Mouse (Mus musculus) kidney, postnatal 14 days (tissue): ENCODE measurements at regions not wholly inside any gene's neighbourhood (a gene's known extent, or its start where the extent isn't known, plus 50 kb on each side); places are given as distances from the start of the nearest gene placed in this dataset.
A peak's percentile ranks its signal among the peaks of the same experiment; 100 is the strongest.

ENCODE experiments used
- DNase-seq: peaks from one replicate; pipeline ENCODE4 v3.0.0; 2022; ENCODE audit warnings: mixed read lengths

GRCm38 (mm10) chr13:64007688-64008087 lies 81.3 kb downstream of the Hsd17b3 start:
- DNase-seq: peak; percentile 21

GRCm38 (mm10) chr13:64002945-64003459 lies 86.0 kb downstream of the Hsd17b3 start:
- peak; percentile 8 for DNase-seq

DNA sequence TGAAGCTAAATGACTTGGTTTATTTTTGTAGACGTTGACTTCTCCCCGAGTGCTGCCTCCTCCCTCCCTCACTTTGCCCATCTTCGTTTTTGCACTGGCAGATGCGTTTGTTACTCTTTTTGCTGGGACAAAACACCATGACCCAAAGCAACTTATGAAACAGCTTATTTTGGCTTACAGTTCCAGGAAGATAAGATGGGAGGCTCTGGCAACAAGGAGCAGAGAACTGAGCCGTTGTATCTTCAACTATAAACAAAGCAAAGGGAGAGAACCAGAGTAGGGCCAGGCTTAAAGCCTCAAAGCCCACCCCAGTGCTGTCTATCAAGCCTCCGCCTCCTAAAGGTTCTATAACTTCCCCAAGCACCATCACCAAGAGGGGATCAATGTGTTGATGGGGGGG lies 88.7 kb downstream of the Hsd17b3 start:
- no peak for DNase-seq

DNA sequence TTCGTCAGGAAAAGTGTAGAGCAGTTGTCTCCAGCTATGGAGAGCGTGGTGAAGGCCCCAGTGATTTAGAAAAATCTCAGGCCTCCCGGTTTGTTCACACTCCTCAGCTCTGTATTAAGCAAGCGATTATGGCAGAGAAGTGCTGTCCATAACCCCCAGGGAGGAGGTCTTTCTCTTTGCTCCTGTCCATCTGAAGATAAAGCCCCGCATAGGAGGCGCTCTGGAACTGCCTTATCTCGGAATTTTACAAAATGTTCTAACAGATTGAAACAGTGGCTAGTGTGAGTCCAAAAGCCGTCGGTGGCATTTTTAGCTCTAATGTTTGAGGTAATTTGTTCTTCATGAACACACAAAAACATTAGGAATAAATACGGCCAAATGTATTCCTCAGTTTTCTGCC lies 90.4 kb downstream of the Hsd17b3 start:
- DNase-seq: no peak

DNA sequence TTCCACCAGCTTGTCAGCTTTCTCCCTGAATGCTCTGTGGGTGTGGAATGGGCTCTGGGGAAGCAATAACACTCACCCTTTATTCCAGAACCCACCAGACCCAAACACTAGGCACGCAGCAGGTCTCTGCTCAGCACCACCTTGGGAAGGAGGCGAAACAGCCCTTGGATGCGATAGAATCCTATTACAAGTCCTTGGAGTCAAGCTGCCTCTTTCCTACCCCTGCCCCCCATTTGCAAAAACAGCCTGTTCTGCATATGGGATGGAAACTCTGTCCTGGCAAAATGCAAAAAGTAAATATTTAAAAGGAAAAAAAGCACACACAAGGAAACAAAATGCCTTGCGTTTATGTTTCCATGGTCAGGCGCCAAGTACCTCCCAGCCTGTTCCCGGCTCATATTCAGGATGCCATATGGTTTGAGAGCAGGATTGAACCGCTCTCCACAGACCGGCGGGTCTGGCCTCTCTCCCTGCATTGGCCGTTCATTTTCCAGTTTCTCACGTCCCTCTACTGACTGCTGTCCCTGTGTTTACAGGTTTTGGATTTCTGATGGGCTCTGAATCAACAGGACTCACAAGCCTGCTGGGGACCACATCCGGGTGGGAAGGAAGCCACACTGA lies 95.1 kb downstream of the Hsd17b3 start:
- DNase-seq: no peak

GRCm38 (mm10) chr13:63992989-63993388 lies 96.0 kb downstream of the Hsd17b3 start:
- DNase-seq: no peak

DNA sequence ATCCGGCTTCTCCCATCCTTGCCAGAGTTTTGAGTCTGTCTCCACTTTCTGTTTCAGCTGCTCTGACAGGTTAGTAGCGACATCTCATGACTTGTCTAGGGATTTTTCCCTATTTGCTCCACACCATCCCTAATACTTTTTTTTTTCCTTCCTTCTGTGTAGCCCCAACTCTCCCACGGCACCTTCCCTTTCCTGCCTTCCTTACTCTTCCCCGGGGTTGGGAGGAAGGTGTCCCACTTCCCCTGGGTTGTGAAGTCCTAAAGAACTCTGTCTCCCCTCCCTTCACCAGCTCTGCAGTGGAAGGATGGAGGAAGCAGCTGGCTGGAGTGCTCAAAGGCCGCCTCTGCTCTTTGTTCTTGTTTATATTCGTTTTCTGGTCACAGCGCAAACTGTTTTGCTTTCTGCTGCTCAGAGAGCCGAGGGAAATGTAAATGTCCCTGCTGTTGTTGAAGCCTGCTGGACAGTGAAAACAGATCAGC lies 98.5 kb downstream of the Hsd17b3 start:
- peak; percentile 43 for DNase-seq

DNA sequence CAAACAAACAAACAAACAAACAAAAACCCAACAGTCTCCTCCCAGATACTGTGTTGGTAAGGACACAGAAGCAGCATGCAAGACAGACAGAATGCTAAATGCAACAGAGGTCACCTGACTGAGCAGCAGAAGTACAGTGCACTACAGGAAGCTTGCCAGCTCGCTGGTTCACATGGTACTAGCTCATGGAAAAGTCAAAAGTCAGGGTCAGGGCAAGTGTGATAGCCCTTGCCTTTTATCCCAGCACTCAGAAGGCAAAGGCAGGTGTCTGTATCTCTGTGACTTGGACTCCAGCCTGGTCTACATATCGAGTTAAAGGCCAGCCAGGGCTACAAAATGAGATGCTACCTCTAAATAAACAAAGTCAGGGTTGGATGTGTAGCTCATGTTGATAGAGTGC lies 99.3 kb downstream of the Hsd17b3 start:
- no peak for DNase-seq

DNA sequence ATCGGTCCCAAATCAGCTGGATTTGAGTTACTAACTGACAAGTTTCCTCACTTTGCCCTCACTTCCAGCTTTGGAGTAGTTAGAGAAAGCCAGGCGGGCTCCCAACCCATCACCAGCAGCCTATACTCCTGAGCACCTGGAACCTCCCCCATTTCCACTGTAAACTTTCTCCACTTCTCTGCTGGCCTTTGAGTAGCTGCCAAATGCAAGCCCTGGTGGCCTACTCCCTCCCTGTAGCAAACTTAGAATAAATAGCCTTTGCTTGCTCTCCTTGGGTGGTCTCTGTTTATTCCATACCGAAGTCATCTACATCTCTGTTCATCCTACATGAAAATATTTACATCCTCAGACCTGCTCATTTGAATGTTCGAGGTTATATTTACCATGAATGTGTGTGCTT lies 100.8 kb downstream of the Hsd17b3 start:
- no peak for DNase-seq

GRCm38 (mm10) chr13:63986681-63987080 lies 102.3 kb downstream of the Hsd17b3 start:
- peak; percentile 22 for DNase-seq

- no peak for DNase-seq
Measured at GRCm38 (mm10) chr13:63985590-63985989, 103.4 kb downstream of the Hsd17b3 start.

DNA sequence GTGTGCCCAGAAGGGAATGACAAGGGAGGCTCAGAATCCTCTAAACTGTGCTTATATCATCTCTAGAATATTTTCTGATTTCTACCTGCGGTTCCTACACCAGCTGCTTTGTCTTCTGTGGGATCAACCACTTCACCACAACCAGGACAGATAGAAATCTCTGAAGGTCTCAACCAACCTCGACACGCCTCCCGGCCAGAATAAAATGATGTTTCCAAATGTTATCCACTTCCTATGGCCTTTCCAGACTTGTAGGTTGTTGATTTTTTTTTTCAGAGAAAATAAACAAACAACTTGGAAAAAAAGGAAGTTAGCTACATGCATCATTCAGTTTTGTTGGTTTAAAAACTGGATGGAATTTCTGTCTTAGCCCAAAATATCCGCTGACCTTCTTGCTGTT lies 103.9 kb downstream of the Hsd17b3 start:
- no peak for DNase-seq

GRCm38 (mm10) chr13:63980012-63980691 lies 108.9 kb downstream of the Hsd17b3 start:
- no peak for DNase-seq

DNA sequence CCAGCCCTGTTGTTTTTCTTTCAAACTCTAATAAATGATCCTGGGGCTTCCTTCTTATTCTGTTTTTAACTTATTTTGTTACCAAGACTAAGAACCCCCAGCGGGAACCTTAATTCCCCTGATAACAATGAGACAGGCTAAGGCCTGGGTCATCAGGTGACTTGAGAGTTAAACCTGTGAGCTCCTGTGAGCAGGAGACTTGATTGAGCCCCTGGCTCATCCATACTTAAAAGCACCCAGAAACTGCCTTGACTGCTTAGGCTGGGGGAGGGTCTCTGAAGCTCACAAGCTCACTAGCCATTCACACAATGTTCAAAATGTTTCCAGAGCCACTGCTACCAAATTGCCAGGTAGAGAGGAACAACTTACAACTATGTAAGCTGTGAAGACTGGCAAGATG lies 109.4 kb downstream of the Hsd17b3 start:
- DNase-seq: no peak

- no peak for DNase-seq
Measured at GRCm38 (mm10) chr13:63969907-63970306, 119.1 kb downstream of the Hsd17b3 start.

DNA sequence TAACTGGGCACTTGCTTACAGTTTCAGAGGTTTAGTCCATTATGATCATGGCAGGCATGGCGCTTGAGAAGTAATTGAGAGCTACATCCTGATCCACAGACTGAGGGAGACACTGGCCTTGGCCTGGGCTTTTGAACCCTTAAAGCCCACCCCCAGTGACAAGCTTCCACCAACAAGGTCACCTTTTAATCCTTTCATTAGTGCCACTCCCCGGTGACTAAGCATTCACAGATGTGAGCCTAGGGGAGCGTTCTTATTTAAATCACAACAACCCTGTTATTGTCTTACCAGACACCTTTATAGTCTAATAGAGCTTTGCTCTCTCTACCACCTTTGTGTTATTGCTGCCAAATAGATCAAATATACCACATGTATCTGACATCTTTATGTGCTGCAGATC lies 120.4 kb downstream of the Hsd17b3 start:
- no peak for DNase-seq

DNA sequence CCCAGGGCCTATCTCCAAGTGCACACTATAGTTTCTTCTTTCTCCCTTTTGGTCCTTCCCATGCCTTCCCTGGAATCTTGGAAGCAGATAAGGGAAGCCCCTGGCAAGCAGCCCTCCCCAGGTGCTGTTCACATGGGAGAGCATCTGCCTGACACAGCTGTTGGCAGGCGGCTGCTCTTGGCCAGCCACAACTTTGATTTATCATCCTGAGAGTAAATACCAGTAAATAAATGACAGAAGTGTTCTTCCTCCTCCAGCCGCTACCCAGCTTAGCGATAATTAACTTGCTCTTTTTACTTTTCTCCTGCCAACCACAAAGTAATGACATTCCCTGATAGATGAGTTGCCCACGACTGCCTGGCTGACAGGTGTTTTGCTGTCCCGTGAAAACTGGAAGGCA lies 131.9 kb downstream of the Hsd17b3 start:
- DNase-seq: peak; percentile 71

DNA sequence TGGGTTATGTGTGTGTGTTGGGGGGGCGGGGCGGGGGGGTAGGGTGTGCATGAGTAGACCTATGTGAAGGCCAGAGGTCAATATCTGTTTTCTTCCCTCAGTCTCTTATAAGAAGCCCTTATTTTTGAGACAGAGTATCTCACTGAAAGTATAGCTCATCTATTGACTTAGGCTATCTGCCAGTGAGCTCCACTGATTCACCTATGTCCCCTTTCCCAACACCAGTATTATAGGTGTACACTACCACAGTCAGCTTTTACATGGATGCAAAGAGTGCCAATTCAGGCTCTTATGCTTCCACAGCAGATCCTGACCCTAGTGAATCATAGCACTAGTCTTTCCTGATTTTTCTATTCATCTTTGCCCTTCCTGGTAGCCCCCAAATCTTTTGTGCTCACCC lies 134.7 kb downstream of the Hsd17b3 start:
- no peak for DNase-seq

DNA sequence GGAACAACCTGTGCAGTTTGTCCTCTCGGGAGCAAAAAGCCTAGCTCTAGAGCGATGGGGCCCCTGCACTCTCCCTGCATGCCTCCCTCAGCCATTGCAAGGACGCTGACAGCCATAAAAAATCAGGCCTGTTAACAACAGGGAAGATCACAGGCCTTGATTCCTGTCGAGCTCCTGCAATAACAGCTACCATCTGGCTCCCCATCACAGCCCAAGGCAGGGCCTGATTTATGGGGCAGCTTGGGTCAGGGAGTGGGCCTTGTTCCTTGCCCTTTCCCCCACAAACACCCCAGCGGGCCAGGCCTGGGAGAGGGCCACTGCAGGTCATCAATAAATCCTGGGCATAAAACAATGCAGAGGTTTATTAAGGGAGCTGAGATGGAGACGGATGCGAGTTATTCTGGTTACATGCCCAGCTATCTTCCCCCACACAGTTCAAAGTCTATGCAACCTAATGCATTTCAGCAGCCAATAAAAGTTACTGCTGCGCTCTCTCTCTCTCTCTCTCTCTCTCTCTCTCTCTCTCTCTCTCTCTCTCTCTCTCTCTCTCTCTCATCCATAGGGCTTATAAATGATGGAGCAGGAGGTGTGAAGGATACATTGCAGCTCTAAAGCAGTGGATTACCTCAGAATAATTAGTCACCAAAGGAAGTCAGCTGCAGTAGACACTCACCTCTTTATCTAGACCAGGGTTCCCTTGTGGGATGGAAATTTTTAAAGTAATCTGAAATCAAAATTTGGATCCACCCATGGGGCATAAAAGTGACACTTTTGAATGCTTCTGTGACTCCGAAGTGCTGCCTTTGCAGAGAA lies 136.9 kb downstream of the Hsd17b3 start:
- peak; percentile 72 for DNase-seq

DNA sequence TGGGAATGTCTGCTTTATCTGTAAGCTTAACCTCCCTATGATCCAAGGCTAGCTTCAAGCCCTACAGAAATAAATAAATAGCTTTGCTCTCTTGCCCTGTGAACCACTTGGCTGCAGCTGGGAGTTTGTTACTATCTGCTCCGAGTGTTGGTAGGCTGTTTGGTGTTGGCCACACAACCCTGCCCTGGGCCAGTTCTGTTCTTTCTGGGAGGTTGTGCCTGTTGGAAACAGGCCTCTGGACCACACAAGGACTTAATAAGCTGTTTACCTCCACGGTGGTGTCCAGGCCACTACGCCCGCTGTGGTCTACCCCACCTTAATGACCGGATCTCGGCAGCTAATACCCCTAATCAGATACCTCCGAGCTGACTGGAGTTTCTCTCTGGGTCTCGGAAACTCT lies 136.1 kb downstream of the Ercc6l2 start:
- DNase-seq: peak; percentile 7
